Mouse (Mus musculus) thymus, postnatal 10 days (tissue): ENCODE results near the gene Gapdhs.
"Not testable (repeated sequence)": the region's sequence is repeated elsewhere in the genome, so short reads cannot be mapped to it uniquely, and the experiment has no call there.

Experiments
- DNase-seq, 2 experiments: peaks; one replicate each; pipeline ENCODE4 v3.0.0; 2021; ENCODE audit warnings: low spot score in 2 of 2

Gapdhs gene

GRCm38 (mm10) chr7:30744022-30744598, 629 bp upstream of the Gapdhs start:
- DNase-seq = no peak

GRCm38 (mm10) chr7:30742570-30742969, 911 bp downstream of the Gapdhs start:
- not testable (repeated sequence) for DNase-seq

- no peak for DNase-seq
Measured at GRCm38 (mm10) chr7:30736211-30736610, 7.3 kb downstream of the Gapdhs start.

GRCm38 (mm10) chr7:30730064-30730722, 13.3 kb downstream of the Gapdhs start:
- DNase-seq = not testable (repeated sequence)

GRCm38 (mm10) chr7:30729396-30730063, 14.0 kb downstream of the Gapdhs start, which contains the start of gene Tmem147:
Gene Tmem147 (minus strand): TSS chr7:30729540.
- DNase-seq = peak; percentile 92 to 94

GRCm38 (mm10) chr7:30728739-30729395, 14.6 kb downstream of the Gapdhs start:
- DNase-seq = no peak

- no peak for DNase-seq
Measured at GRCm38 (mm10) chr7:30728214-30728613, 15.3 kb downstream of the Gapdhs start.

- DNase-seq = no peak
Measured at GRCm38 (mm10) chr7:30723274-30723953, 20.1 kb downstream of the Gapdhs start.

GRCm38 (mm10) chr7:30721286-30721685, 22.2 kb downstream of the Gapdhs start:
- DNase-seq = no peak

- DNase-seq = no peak
Measured at GRCm38 (mm10) chr7:30719669-30720068, 23.8 kb downstream of the Gapdhs start.

GRCm38 (mm10) chr7:30717716-30718046, 25.8 kb downstream of the Gapdhs start:
- DNase-seq = no peak

GRCm38 (mm10) chr7:30717006-30717715, 26.3 kb downstream of the Gapdhs start:
- DNase-seq = peak; percentile 50 to 67

GRCm38 (mm10) chr7:30711942-30712341, 31.5 kb downstream of the Gapdhs start, which contains the start of gene Atp4a:
Gene Atp4a (plus strand): TSS chr7:30712209.
- DNase-seq = no peak

GRCm38 (mm10) chr7:30707441-30707840, 36.0 kb downstream of the Gapdhs start:
- no peak for DNase-seq

GRCm38 (mm10) chr7:30706214-30706882, 37.1 kb downstream of the Gapdhs start:
- no peak for DNase-seq

- no peak for DNase-seq
Measured at GRCm38 (mm10) chr7:30698589-30698988, 44.9 kb downstream of the Gapdhs start, which contains the start of gene 2200002J24Rik. Gene 2200002J24Rik (plus strand): TSS chr7:30698926.

GRCm38 (mm10) chr7:30698101-30698500, 45.4 kb downstream of the Gapdhs start:
- DNase-seq = no peak

- no peak for DNase-seq
Measured at GRCm38 (mm10) chr7:30688325-30688724, 55.2 kb downstream of the Gapdhs start.

- no peak for DNase-seq
Measured at GRCm38 (mm10) chr7:30683425-30683824, 60.1 kb downstream of the Gapdhs start.

GRCm38 (mm10) chr7:30681897-30682296, 61.6 kb downstream of the Gapdhs start:
- no peak for DNase-seq
